Mouse (Mus musculus) ES-Bruce4 (cell line): ENCODE measurements around the gene Gm16223.

Experiments
- CTCF ChIP-seq: IDR thresholded peaks from one replicate; pipeline ENCODE4 v1.8.1; 2011; ENCODE audit warnings: low read depth, low read length
- EP300 ChIP-seq: IDR thresholded peaks from 2 replicates; pipeline ENCODE4 v1.6.1; 2011; ENCODE audit warnings: low read depth, low read length; ENCODE audit not compliant: insufficient read depth
- POLR2A ChIP-seq: IDR thresholded peaks from one replicate; pipeline ENCODE4 v1.8.1; 2011; ENCODE audit warnings: low read length; ENCODE audit not compliant: insufficient read depth

- TF ChIP-seq CTCF = no peak
- no peak for TF ChIP-seq EP300
- TF ChIP-seq POLR2A = no peak
Measured at GRCm38 (mm10) chr5:42168071-42168470, 100.3 kb downstream of the Gm16223 start.
